Mouse (Mus musculus) frontal cortex, postnatal 10 days (tissue): ENCODE data around the gene Pgd.
"Not testable (repeated sequence)": the region's sequence is repeated elsewhere in the genome, so short reads cannot be mapped to it uniquely, and the experiment has no call there.

Experiments
- DNase-seq, 2 experiments: peaks; one replicate each; pipeline ENCODE4 v3.0.0; 2022; ENCODE audit warnings: low spot score in 2 of 2, mixed read lengths in 1 of 2

Gene Pgd

GRCm38 (mm10) chr4:149166215-149166946 lies at the start of gene Pgd:
Gene Pgd (minus strand): TSS chr4:149166771.
- peak; percentile 96 for DNase-seq

GRCm38 (mm10) chr4:149215982-149216381 lies 49.4 kb upstream of the Pgd start:
- DNase-seq = no peak

- no peak for DNase-seq
Observed at GRCm38 (mm10) chr4:149215397-149215796, 48.8 kb upstream of the Pgd start.

GRCm38 (mm10) chr4:149214468-149214867 lies 47.9 kb upstream of the Pgd start:
- DNase-seq = not testable (repeated sequence)

GRCm38 (mm10) chr4:149213466-149213865 lies 46.9 kb upstream of the Pgd start:
- no peak for DNase-seq

- not testable (repeated sequence) for DNase-seq
Observed at GRCm38 (mm10) chr4:149211441-149211840, 44.9 kb upstream of the Pgd start.

GRCm38 (mm10) chr4:149202467-149202866 lies 35.9 kb upstream of the Pgd start:
- no peak for DNase-seq

GRCm38 (mm10) chr4:149201110-149201509 lies 34.5 kb upstream of the Pgd start:
- DNase-seq = no peak

- DNase-seq = no peak
Observed at GRCm38 (mm10) chr4:149197180-149197579, 30.6 kb upstream of the Pgd start.

- DNase-seq = no peak
Observed at GRCm38 (mm10) chr4:149191103-149191502, 24.5 kb upstream of the Pgd start.

- DNase-seq = no peak
Observed at GRCm38 (mm10) chr4:149188563-149188962, 22.0 kb upstream of the Pgd start.

- DNase-seq = no peak
Observed at GRCm38 (mm10) chr4:149182755-149183154, 16.2 kb upstream of the Pgd start.

- DNase-seq = no peak
Observed at GRCm38 (mm10) chr4:149182192-149182591, 15.6 kb upstream of the Pgd start.

GRCm38 (mm10) chr4:149179573-149179972 lies 13.0 kb upstream of the Pgd start:
- no peak for DNase-seq

- DNase-seq = no peak
Observed at GRCm38 (mm10) chr4:149179160-149179559, 12.6 kb upstream of the Pgd start.

GRCm38 (mm10) chr4:149178328-149178727 lies 11.8 kb upstream of the Pgd start:
- no peak for DNase-seq

GRCm38 (mm10) chr4:149177046-149177445 lies 10.5 kb upstream of the Pgd start:
- DNase-seq = no peak

- no peak for DNase-seq
Observed at GRCm38 (mm10) chr4:149176645-149177044, 10.1 kb upstream of the Pgd start.

GRCm38 (mm10) chr4:149173661-149174060 lies 7.1 kb upstream of the Pgd start:
- no peak for DNase-seq

- DNase-seq = no peak
Observed at GRCm38 (mm10) chr4:149172666-149173065, 6.1 kb upstream of the Pgd start.

- DNase-seq = no peak
Observed at GRCm38 (mm10) chr4:149172083-149172482, 5.5 kb upstream of the Pgd start.

GRCm38 (mm10) chr4:149171581-149171981 lies 5.0 kb upstream of the Pgd start:
- no peak for DNase-seq

- DNase-seq = no peak
Observed at GRCm38 (mm10) chr4:149170394-149170931, 3.9 kb upstream of the Pgd start.

- DNase-seq = not testable (repeated sequence)
Observed at GRCm38 (mm10) chr4:149169926-149170325, 3.4 kb upstream of the Pgd start.
